Mouse (Mus musculus) midbrain, embryonic 13.5 days (tissue): ENCODE data around the gene Mfap5. TPM values are rescaled to one million over a fixed set of nuclear protein-coding genes. Genes with fewer than 3 reads are reported as not detected.
A peak's percentile ranks its signal among the peaks of the same experiment; 100 is the strongest.
"Not testable (repeated sequence)": the region's sequence is repeated elsewhere in the genome, so short reads cannot be mapped to it uniquely, and the experiment has no call there.

Experiments
- ATAC-seq: fragments of 200-750 bp; cut with Nextera tagmentation; 2 replicates; pipeline ENCODE4 v1.8.0; 2017; ENCODE audit warnings: mild to moderate bottlenecking, moderate TSS enrichment, moderate library complexity
- H3K27ac ChIP-seq: fragments of 300-500 bp; sonication (generic); 2 replicates; pipeline ENCODE4 v1.5.1; 2015; ENCODE audit warnings: inconsistent platforms, mild to moderate bottlenecking, moderate library complexity
- H3K27me3 ChIP-seq: fragments of 300-500 bp; sonication (generic); 2 replicates; pipeline ENCODE4 v1.6.1; 2015; ENCODE audit warnings: mild to moderate bottlenecking, inconsistent platforms
- H3K36me3 ChIP-seq: fragments of 300-500 bp; sonication (generic); 2 replicates; pipeline ENCODE4 v1.6.1; 2015; ENCODE audit warnings: mild to moderate bottlenecking, inconsistent platforms
- H3K4me1 ChIP-seq: fragments of 300-500 bp; sonication (generic); replicated peaks from 2 replicates; pipeline ENCODE4 v1.6.1; 2015; ENCODE audit warnings: inconsistent platforms
- H3K4me2 ChIP-seq: fragments of 300-500 bp; sonication (generic); replicated peaks from 2 replicates; pipeline ENCODE4 v1.6.1; 2015; ENCODE audit warnings: moderate library complexity, mild to moderate bottlenecking, inconsistent platforms
- H3K4me3 ChIP-seq: fragments of 300-500 bp; sonication (generic); replicated peaks from 2 replicates; pipeline ENCODE4 v1.5.1; 2015; ENCODE audit warnings: mild to moderate bottlenecking, inconsistent platforms
- H3K9ac ChIP-seq: fragments of 300-500 bp; sonication (generic); replicated peaks from 2 replicates; pipeline ENCODE4 v1.6.1; 2015; ENCODE audit warnings: mild to moderate bottlenecking, inconsistent platforms
- H3K9me3 ChIP-seq: fragments of 300-500 bp; sonication (generic); 2 replicates; pipeline ENCODE4 v1.6.1; 2016; ENCODE audit warnings: mild to moderate bottlenecking, inconsistent platforms
- WGBS: fragments of 180-500 bp; shearing (Covaris S2); methylation state at CpG from one replicate; pipeline ENCODE4 v1.1.7; 2015; 5-methylcytosine and 5-hydroxymethylcytosine counted together
- polyA plus RNA-seq: library from polyadenylated mRNA; unstranded; fragments of >200 nt; fragmentation: Nextera tagmentation; extraction: Ambion mirVana; gene quantifications from 2 replicates; pipeline ENCODE4 v1.2.1, GENCODE M21; 2015

Mfap5 gene
- polyA plus RNA-seq, 1 experiment from 2014 or later, result 1.8 TPM

DNA sequence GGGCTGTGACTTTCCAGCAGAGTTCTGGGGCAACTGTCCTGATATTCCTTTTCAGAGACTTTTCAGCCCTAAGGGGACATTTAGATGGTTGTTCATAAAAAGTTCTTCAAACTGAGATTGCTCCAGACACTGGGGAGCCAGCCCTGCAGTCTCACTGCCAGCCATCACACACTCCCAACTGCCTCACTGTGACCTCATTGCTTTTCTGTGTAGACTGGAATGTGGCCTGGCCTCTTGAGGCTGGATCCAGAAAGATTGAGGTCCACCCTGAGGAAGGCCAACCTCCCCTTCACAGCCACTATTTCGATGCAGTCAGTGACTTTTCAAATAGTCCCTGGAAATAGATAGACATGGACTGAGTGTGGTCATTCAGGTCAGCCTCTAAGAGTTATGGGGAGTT is 12.0 kb downstream of the Mfap5 start:
- 100% methylated on average over 1 of the region's 1 CpGs for WGBS
- no peak overlapping the region for H3K4me2 ChIP-seq

GRCm38 (mm10) chr6:122519384-122519783 is 13.7 kb downstream of the Mfap5 start:
- H3K27me3 ChIP-seq, result no peaks in the 10 kb centered on the region
- no peak overlapping the region for H3K27ac ChIP-seq
- WGBS, result 36% methylated on average over 2 of the region's 2 CpGs
- H3K9me3 ChIP-seq, result no peaks in the 10 kb centered on the region
- H3K4me3 ChIP-seq, result no peak overlapping the region
- H3K9ac ChIP-seq, result no peak overlapping the region
- H3K36me3 ChIP-seq, result no peaks in the 10 kb centered on the region
- no peaks in the 10 kb centered on the region for H3K4me1 ChIP-seq
- no peak overlapping the region for H3K4me2 ChIP-seq
- no peak for ATAC-seq

More for the DNA sequence above, 12.0 kb downstream of the Mfap5 start:
- Histone ChIP-seq H3K27me3 (no peaks in the 10 kb centered on the region), H3K9me3 (no peaks in the 10 kb centered on the region), H3K9ac (no peak overlapping the region), H3K4me1 (no peaks in the 10 kb centered on the region), H3K4me3 (no peak overlapping the region), H3K27ac (no peak overlapping the region), H3K36me3 (no peaks in the 10 kb centered on the region)
- no peak for ATAC-seq

- no peaks in the 10 kb centered on the region for H3K36me3 ChIP-seq
- no peak overlapping the region for H3K27ac ChIP-seq
- 70% methylated on average over 9 of the region's 9 CpGs for WGBS
- no peaks in the 10 kb centered on the region for H3K4me1 ChIP-seq
- no peaks in the 10 kb centered on the region for H3K27me3 ChIP-seq
- H3K9me3 ChIP-seq, result no peaks in the 10 kb centered on the region
- H3K4me2 ChIP-seq, result no peak overlapping the region
- peak; percentile 82 for ATAC-seq
- H3K9ac ChIP-seq, result no peak overlapping the region; the same call in 1 of the 2 replicates
- no peak overlapping the region for H3K4me3 ChIP-seq
Observed at GRCm38 (mm10) chr6:122522595-122522994, 16.9 kb downstream of the Mfap5 start.

- Histone ChIP-seq H3K27me3 (no peaks in the 10 kb centered on the region), H3K27ac (no peak overlapping the region), H3K4me1 (no peaks in the 10 kb centered on the region), H3K36me3 (no peaks in the 10 kb centered on the region), H3K4me3 (no peak overlapping the region), H3K9ac (no peak overlapping the region), H3K4me2 (no peak overlapping the region), H3K9me3 (no peaks in the 10 kb centered on the region)
- WGBS, result 90% methylated on average over 8 of the region's 8 CpGs
- no peak for ATAC-seq
Observed at GRCm38 (mm10) chr6:122523289-122523688, 17.6 kb downstream of the Mfap5 start.

DNA sequence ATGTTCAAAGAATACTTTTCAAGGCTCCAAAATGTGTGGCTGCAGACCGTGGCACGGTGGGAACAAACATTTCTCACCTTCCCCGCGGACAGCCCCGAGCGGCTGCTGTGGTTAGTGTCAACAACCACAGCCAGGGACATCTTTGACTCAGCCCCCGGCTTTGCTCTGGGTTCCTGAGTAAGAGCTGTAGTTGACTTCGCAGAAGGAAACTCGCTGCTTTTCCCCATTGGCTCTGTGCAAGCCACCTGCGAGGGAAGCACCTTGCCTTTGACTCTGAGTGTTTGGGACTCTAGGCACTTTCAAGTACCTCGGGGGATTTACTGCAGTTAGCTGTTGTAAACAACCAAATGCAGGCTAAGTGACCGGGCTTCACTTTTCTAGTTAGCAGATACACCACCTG is 22.0 kb downstream of the Mfap5 start:
- Histone ChIP-seq H3K27ac (no peak overlapping the region), H3K9me3 (no peaks in the 10 kb centered on the region), H3K36me3 (no peaks in the 10 kb centered on the region), H3K4me1 (no peaks in the 10 kb centered on the region), H3K4me3 (no peak overlapping the region), H3K27me3 (no peaks in the 10 kb centered on the region), H3K9ac (no peak overlapping the region), H3K4me2 (no peak overlapping the region)
- no peak for ATAC-seq
- WGBS, result 65% methylated on average over 12 of the region's 12 CpGs

GRCm38 (mm10) chr6:122528136-122528535 is 22.5 kb downstream of the Mfap5 start:
- 88% methylated on average over 11 of the region's 11 CpGs for whole genome bisulfite sequencing
- Histone ChIP-seq H3K36me3 (no peaks in the 10 kb centered on the region), H3K4me1 (peaks cover 2% of the 10 kb centered on the region), H3K27me3 (no peaks in the 10 kb centered on the region), H3K27ac (no peak overlapping the region), H3K4me3 (no peak overlapping the region), H3K9me3 (no peaks in the 10 kb centered on the region), H3K9ac (no peak overlapping the region), H3K4me2 (no peak overlapping the region)
- no peak for ATAC-seq

GRCm38 (mm10) chr6:122531466-122532174 is 26.0 kb downstream of the Mfap5 start:
- Histone ChIP-seq H3K9ac (no peak overlapping the region), H3K4me1 (peaks cover 5% of the 10 kb centered on the region), H3K4me2 (no peak overlapping the region), H3K4me3 (no peak overlapping the region), H3K27ac (no peak overlapping the region), H3K36me3 (no peaks in the 10 kb centered on the region), H3K9me3 (no peaks in the 10 kb centered on the region), H3K27me3 (no peaks in the 10 kb centered on the region)
- WGBS, result 72% methylated on average over 8 of the region's 8 CpGs
- no peak for ATAC-seq

GRCm38 (mm10) chr6:122532883-122533302 is 27.2 kb downstream of the Mfap5 start:
- Histone ChIP-seq H3K27ac (no peak overlapping the region), H3K4me1 (peaks cover 5% of the 10 kb centered on the region), H3K36me3 (no peaks in the 10 kb centered on the region), H3K4me3 (no peak overlapping the region), H3K27me3 (no peaks in the 10 kb centered on the region), H3K9ac (no peak overlapping the region), H3K4me2 (peak overlapping the region; percentile 38), H3K9me3 (no peaks in the 10 kb centered on the region)
- ATAC-seq, result peak; percentile 74; the same call in 1 of the 2 replicates
- WGBS, result 8% methylated on average over 4 of the region's 4 CpGs

GRCm38 (mm10) chr6:122534032-122534431 is 28.4 kb downstream of the Mfap5 start:
- Histone ChIP-seq H3K4me1 (peaks cover 5% of the 10 kb centered on the region), H3K4me3 (no peak overlapping the region), H3K9me3 (no peaks in the 10 kb centered on the region), H3K9ac (no peak overlapping the region), H3K4me2 (no peak overlapping the region), H3K36me3 (no peaks in the 10 kb centered on the region), H3K27me3 (no peaks in the 10 kb centered on the region), H3K27ac (no peak overlapping the region)
- 33% methylated on average over 3 of the region's 3 CpGs for WGBS
- ATAC-seq, result no peak

DNA sequence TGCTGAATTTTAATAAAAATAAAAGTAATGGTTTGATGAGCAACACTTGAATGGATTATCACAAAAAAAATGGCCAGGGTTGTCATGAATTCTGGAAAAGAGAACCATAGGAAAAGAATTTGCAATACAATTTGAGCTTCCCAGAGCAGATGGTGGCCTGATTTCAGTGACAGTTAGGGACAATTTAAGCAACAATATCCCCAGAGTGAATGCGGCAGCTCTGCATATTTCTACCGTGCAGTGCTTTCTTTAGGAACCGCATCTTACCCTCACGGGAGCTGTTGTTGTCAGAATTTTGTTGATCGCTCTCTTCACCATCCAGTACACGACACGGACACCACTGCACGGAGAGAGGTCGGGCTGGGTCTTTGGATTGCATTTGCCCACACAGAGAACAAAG is 33.9 kb downstream of the Mfap5 start:
- no peaks in the 10 kb centered on the region for H3K36me3 ChIP-seq
- no peak overlapping the region for H3K27ac ChIP-seq
- H3K9me3 ChIP-seq, result no peaks in the 10 kb centered on the region
- no peak overlapping the region for H3K4me2 ChIP-seq
- no peaks in the 10 kb centered on the region for H3K4me1 ChIP-seq
- WGBS, result 77% methylated on average over 9 of the region's 9 CpGs
- ATAC-seq, result no peak
- H3K4me3 ChIP-seq, result no peak overlapping the region
- H3K27me3 ChIP-seq, result no peaks in the 10 kb centered on the region
- H3K9ac ChIP-seq, result no peak overlapping the region

- H3K4me2 ChIP-seq, H3K4me3 ChIP-seq, H3K9me3 ChIP-seq, ATAC-seq, H3K9ac ChIP-seq, H3K27ac ChIP-seq, H3K27me3 ChIP-seq, H3K36me3 ChIP-seq, H3K4me1 ChIP-seq: not testable (repeated sequence)
- 80% methylated on average over 5 of the region's 5 CpGs for WGBS
Observed at GRCm38 (mm10) chr6:122542459-122542858, 36.8 kb downstream of the Mfap5 start.

DNA sequence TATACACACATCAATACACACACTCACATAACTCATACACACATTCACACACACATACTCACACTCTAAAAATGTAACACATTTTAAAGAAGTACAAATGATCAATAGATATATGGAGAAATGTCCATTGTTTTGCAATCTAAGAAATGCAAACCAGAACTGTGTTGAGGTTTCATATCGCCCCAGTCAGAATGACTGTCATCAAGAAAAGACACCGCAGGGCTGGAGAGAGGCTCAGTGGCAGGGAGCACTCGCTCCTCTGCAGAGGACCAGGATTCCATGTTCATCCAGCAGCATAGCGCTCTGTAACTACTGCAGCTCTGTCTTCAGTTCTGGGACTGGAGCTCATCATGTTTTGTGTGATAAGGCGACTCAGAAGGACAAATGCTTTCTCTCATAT is 37.9 kb downstream of the Mfap5 start:
- WGBS, result 87% methylated on average over 5 of the region's 5 CpGs
- Histone ChIP-seq H3K36me3 (no peaks in the 10 kb centered on the region), H3K27me3 (no peaks in the 10 kb centered on the region), H3K27ac (no peak overlapping the region), H3K4me2 (no peak overlapping the region), H3K4me1 (no peaks in the 10 kb centered on the region), H3K9ac (no peak overlapping the region), H3K9me3 (no peaks in the 10 kb centered on the region), H3K4me3 (no peak overlapping the region)
- ATAC-seq, result no peak

GRCm38 (mm10) chr6:122544672-122545071 is 39.0 kb downstream of the Mfap5 start:
- Histone ChIP-seq H3K4me2 (no peak overlapping the region), H3K9me3 (no peaks in the 10 kb centered on the region), H3K27ac (no peak overlapping the region), H3K36me3 (no peaks in the 10 kb centered on the region), H3K27me3 (no peaks in the 10 kb centered on the region), H3K4me1 (no peaks in the 10 kb centered on the region), H3K4me3 (no peak overlapping the region), H3K9ac (no peak overlapping the region)
- 93% methylated on average over 1 of the region's 1 CpGs for WGBS
- ATAC-seq, result 0 out of 2 replicates have a peak, but pooled peaks have one; percentile 24
